Mouse (Mus musculus) bone marrow, adult 2 months (tissue): ENCODE measurements around the gene Prkn. TPM values are rescaled to one million over a fixed set of nuclear protein-coding genes. Genes with fewer than 3 reads are reported as not detected.

ENCODE experiments used
- H3K27ac ChIP-seq: fragments of 200-500 bp; 2 replicates; pipeline ENCODE4 v1.5.1; 2012; ENCODE audit warnings: low read depth, mild to moderate bottlenecking, control low read depth, inconsistent platforms, low read length; ENCODE audit not compliant: control insufficient read depth, poor library complexity, insufficient read depth
- H3K4me1 ChIP-seq: fragments of 200-500 bp; 2 replicates; pipeline ENCODE4 v1.6.1; 2011; ENCODE audit warnings: low read length; ENCODE audit not compliant: control insufficient read depth, insufficient read depth
- H3K4me3 ChIP-seq: fragments of 200-500 bp; replicated peaks from 2 replicates; pipeline ENCODE3; 2011; ENCODE audit warnings: mild to moderate bottlenecking, low read depth, low read length, control low read depth; ENCODE audit not compliant: control insufficient read depth
- CTCF ChIP-seq: fragments of 200-500 bp; IDR thresholded peaks from 2 replicates; pipeline ENCODE4 v1.5.1; 2011; ENCODE audit warnings: low read length, control low read depth; ENCODE audit not compliant: control insufficient read depth, insufficient read depth
- POLR2A ChIP-seq: fragments of 200-500 bp; IDR thresholded peaks from 2 replicates; pipeline ENCODE4 v1.6.1; 2011; ENCODE audit warnings: low read depth, mild to moderate bottlenecking, control low read depth, low read length, borderline replicate concordance; ENCODE audit not compliant: control insufficient read depth
- WGBS: fragments of 180-500 bp; shearing (Covaris S2); methylation state at CpG from one replicate; pipeline ENCODE4 v1.1.7; 2018; 5-methylcytosine and 5-hydroxymethylcytosine counted together
- polyA plus RNA-seq: library from polyadenylated mRNA; stranded (reverse); fragments of >200 nt; gene quantifications from 2 replicates; pipeline ENCODE4 v1.2.4, GENCODE M21; 2011; ENCODE audit warnings: low replicate concordance; ENCODE audit not compliant: missing spikeins, insufficient read depth, insufficient read length

Prkn gene
- polyA plus RNA-seq, 1 experiment, result 2.5 TPM

DNA sequence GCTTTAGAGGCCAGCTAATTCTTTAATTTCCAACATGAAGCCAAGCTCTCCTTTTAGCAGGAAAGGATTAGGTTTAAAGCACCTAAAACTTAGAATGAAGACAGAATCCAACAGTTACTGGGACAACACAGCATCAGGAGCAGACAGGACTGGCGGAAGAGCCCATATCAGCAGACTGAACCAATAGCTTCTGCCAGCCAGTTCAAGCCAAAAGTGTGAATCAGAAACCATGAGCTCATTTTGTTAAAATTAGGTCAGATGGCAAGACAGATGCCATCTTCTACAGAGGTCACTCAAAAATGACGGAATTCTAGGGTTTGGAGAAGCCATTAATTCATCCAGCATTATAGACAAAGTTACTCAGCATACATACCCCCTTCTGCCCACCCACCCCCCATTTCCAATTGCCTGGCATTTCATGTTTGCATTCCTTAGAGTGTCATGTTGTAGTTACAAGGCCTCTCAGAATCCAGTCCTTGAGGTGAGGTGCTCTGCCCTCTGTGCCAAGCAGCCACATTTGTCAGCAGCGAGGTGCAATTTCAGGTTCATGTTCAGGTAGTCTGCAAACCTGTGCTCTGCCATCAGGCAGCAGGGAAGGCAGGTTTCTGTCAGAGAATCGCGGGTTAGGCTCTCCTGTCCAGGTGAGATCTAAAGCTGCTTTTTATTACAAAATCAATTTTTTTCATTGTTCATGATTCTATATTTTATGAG, 1041.1 kb downstream of the Prkn start:
- Histone ChIP-seq H3K4me1 (no peaks in the 10 kb centered on the region), H3K4me3 (no peak overlapping the region), H3K27ac (no peak overlapping the region)
- TF ChIP-seq POLR2A (no peak), CTCF (no peak)
- WGBS, result 76% methylated on average over 5 of the region's 5 CpGs

DNA sequence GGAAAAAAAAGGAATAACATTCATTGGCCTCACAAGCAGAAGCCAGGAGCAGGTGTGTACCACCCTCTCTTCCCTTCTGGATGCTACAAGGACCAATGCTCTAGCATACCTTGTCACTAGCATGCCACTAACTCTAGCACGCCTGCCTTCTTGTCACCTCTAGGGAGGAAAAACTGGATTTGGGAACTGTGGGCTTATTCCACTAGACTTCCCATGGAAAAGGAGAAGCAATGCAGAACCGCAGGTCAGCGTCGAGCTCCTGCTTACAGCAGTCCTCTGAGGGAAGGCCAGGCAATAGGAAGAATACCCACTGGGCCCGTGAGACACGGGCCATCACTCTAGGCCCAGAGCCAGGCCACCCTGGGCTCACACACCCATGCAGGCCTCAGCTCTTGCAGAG, 1045.4 kb downstream of the Prkn start:
- H3K4me3 ChIP-seq, result no peak overlapping the region
- WGBS, result 84% methylated on average over 6 of the region's 6 CpGs
- H3K27ac ChIP-seq, result no peak overlapping the region
- no peaks in the 10 kb centered on the region for H3K4me1 ChIP-seq
- no peak for TF ChIP-seq POLR2A

DNA sequence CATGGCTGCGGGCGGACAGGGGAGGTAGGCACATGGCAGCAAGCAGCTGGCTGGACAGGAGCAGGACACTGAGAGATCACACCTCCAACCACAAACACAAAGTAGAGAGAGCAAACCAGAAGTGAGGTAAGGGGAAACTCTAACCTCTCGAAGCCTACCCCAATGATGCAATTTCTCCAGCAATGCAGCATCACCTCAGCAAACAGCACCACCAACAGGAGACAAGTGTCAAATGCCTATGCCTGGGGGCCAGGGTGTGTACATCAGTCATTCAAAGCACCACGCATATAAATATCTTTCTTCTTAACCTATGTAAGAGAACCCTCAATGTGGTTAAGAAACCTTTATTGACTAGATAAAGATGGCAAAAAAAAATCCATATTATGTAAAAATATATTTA, 1046.8 kb downstream of the Prkn start:
- Histone ChIP-seq H3K27ac (no peak overlapping the region), H3K4me3 (no peak overlapping the region), H3K4me1 (no peaks in the 10 kb centered on the region)
- TF ChIP-seq POLR2A (no peak), CTCF (no peak)
- 67% methylated on average over 4 of the region's 4 CpGs for WGBS

DNA sequence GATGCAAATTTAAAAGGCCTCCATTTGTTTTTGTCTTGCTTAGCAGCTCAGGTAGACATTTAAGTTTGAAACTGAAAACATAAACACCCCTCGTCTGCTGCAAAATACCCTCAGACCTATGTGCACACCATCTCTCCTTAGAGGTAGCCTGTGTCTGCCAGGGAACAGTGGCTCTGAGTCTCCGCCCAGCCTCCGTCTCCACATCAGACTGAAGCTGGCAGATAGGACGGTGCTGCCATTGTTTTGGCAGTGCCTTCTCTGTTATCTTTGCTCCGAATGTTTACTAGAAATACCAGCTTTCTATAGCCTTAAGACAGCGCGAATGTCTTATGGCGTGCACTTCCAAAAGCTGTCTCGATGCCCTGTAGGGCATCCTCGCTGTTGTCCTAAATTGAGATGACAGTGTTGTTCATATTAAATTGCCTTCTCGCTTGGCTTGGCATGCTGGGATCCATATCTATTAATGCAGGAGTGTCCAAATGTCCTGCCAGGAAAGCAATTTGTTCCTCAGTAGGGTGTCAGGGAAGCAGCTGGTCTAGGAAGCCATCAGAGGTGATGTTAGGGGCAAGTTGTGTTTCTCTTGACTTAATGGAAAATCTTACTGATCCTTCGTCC, 1047.5 kb downstream of the Prkn start:
- Histone ChIP-seq H3K4me1 (no peaks in the 10 kb centered on the region), H3K27ac (no peak overlapping the region), H3K4me3 (no peak overlapping the region)
- no peak for TF ChIP-seq POLR2A
- 77% methylated on average over 12 of the region's 12 CpGs for WGBS

DNA sequence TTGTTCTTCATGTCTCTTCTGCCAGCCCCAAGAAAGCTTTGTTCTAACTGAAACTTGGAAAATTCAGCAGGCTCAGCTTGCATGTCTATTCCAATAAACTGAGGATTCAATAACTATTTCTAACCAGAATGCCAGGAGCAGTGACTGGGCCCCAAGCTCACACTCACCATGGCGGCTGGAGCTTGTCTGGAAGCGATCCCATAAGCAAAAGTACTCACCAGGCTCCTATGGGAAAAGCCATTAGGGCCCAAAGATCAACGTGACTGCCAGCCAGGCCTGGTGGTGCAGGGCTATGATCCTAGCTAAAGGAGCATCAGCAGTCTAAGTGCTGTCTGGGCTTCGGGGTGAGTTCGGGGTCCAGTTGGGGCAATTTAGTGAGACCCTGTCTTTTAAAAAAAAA, 1048.6 kb downstream of the Prkn start:
- WGBS, result 74% methylated on average over 5 of the region's 5 CpGs
- no peak overlapping the region for H3K4me3 ChIP-seq
- no peaks in the 10 kb centered on the region for H3K4me1 ChIP-seq
- no peak overlapping the region for H3K27ac ChIP-seq
- TF ChIP-seq CTCF, result no peak
- TF ChIP-seq POLR2A, result no peak

DNA sequence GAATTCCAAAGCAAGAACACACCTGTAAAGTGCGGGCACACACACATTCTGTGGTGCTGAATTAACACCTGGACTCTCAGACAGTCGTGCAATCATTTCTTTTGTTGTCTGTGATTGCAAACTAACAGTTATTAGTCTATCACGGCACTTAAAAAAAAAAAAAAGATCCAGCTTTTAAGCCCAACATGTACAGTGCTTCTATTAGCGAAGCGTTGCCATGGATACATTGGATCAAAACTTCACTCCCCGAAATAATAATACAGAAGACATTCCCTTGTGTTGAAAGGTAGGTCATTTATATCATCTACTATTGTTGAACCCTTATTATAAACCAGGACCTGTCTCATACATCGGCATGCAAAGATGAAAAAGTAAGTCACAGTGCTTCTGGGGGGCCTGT, 1060.1 kb downstream of the Prkn start:
- no peak overlapping the region for H3K4me3 ChIP-seq
- H3K27ac ChIP-seq, result no peak overlapping the region
- TF ChIP-seq CTCF (no peak), POLR2A (no peak)
- WGBS, result 81% methylated on average over 7 of the region's 7 CpGs
- no peaks in the 10 kb centered on the region for H3K4me1 ChIP-seq

DNA sequence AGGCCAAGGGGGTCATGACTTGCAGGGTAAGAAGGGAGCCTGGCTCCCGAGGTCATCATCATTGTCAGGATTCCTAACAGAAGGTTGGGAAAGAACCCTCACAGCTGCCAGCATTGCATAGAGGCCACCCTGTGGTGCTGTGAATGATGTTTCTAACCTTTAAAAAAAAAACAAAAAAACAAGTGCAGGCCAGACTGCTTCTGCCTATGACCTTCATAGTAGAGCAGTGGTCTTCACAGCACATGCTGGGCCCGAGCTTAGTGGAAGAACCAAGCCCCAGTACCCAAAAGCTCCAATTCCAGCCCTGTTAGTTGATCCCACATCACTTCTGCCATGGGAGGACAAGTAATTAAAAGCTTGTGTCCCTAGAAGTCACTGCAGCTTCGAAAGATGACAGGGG, 1061.5 kb downstream of the Prkn start:
- TF ChIP-seq POLR2A (no peak), CTCF (no peak)
- Histone ChIP-seq H3K4me3 (no peak overlapping the region), H3K4me1 (no peaks in the 10 kb centered on the region), H3K27ac (no peak overlapping the region)
- WGBS, result 65% methylated on average over 3 of the region's 3 CpGs

DNA sequence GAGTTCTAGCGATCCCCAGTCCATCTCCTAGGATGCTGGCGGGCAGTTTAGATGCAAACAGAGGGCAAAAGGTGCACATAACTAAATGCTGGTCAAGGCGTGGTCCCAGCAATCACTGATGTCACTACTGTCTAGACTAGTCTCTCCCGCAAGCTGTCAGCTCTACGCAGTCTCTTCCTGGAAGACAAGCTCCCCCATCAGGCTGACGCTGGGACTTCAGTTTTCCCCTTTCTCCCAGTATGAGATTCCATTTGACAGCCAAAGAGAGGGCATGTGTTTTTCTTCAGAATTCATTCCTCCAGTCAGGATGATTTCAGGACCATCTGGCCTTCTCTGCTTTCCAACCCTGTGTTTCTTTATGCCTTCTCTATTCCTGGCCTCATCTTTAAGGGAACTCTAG, 1062.8 kb downstream of the Prkn start:
- TF ChIP-seq CTCF (no peak), POLR2A (no peak)
- no peak overlapping the region for H3K27ac ChIP-seq
- no peaks in the 10 kb centered on the region for H3K4me1 ChIP-seq
- 46% methylated on average over 6 of the region's 6 CpGs for whole genome bisulfite sequencing
- no peak overlapping the region for H3K4me3 ChIP-seq
